Mouse (Mus musculus): ENCODE measurements around the gene Ehd3.
"Not testable (repeated sequence)": the region's sequence is repeated elsewhere in the genome, so short reads cannot be mapped to it uniquely, and the experiment has no call there.

The Ehd3 gene

DNA sequence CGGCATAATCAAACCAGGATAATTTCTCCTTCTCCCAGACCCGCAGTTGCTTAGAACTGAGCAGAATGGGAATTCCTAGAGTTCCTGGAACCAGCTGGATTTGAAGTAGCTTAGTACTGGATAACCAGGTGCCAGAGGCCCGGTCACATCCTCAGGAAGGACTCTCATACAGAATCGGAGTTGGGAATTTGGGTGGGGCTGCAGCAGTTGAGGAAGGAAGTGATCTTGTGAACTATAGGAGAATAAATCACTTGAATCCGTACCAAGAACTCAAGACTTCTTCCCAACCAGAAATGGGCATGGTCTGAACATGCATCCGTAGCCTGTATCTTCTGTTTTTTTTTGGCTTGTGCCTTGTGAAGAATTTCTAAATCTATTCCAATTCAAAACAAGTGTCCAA lies 22.2 kb downstream of the Ehd3 start:
- DNase-seq (ENCODE audit: low spot score), result no peak

DNA sequence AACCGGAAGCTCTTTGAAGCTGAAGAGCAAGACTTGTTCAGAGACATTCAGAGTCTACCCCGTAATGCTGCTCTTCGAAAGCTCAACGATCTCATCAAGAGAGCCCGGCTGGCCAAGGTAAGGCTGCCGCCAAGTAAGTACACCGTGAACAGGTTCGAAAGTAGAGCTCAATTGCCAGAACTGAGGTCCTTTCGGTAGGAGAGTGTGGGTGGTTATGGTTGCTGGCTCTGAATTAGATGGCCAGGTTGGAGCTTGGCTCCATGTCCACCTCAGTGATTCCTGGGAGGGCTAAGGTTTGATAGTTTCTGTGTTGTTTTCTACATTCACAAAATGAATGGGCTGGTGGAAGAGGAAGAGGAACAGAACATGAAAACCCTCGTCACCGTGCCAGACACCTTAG lies 23.5 kb downstream of the Ehd3 start:
- no peak for DNase-seq (ENCODE audit: low spot score)

DNA sequence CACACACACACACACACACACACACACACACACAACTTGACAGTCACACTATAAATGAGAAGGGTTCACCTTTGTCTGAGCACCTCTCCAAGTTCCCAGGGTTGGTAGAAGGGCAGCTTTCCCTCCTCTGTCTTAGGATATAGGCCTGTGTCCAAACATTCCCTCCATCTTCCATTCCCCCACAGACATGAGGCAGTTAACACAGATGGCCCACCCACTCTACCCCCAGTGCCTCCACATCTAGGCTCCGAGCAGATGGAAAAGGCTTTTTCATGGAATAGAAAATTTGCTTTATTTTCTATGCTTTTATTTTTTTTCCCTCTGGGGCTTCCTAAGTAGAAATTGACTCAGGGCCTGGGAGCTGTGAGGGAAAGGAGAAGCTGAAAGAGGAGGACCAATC lies 26.6 kb downstream of the Ehd3 start:
- no peak for DNase-seq (ENCODE audit: low spot score)

DNA sequence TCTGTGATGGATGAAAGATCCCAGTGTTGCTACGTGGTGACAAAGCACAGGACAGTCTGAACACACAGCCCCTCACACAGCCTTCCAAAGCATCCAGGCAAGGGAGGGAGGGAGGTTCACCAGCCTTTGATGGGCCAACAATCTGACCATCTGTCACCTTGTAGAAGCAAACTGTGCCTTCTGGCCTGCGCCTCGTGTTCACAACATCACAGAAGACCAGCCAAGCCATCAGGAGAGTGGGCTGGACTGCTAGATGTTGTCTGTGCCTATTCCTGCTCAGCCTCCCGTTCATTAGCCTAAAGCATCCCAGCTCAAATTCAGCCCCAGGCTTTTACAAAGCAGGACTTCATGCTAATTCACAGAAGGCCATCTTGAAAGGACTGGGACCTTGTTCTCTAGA lies 27.5 kb downstream of the Ehd3 start:
- DNase-seq (ENCODE audit: low spot score), result no peak

DNA sequence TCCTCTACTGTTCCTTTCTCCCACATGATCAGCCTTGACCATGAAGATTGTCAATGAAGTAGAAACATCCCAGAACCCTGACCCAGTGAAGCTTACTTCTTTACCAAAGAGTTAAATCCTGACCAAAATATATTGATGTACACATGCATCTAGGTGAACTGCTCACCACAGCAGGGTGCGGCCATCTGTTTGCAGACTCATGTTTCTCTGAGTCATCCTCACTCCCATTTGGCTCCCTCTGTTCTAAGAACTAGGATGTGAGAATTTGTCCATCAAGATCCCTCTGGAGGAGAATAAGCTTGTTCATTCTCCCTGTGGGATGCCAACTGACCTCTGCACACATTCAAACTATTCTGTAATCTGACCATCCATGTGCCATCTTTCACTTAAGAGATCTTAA lies 29.0 kb downstream of the Ehd3 start:
- no peak for DNase-seq (ENCODE audit: low spot score)

DNA sequence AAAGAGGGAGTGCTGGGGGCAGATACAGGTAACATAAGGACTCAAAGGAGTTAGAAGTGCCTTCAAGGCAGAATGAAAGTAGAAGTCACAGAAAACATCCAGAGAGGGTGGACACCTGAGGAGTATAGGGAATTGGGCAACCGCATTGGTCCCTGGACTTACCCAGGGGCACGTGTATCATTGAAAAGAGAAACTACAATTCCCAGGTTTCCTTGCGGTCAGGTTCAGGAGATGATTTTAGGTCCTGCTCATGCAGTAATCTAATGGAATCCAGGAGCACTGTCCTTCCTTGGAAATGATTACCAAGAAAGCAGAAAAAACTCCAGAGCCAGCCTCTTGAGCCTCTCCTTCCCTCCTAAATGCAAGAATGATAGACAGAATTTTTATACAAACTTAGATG lies 29.5 kb downstream of the Ehd3 start:
- DNase-seq (ENCODE audit: low spot score), result no peak

DNA sequence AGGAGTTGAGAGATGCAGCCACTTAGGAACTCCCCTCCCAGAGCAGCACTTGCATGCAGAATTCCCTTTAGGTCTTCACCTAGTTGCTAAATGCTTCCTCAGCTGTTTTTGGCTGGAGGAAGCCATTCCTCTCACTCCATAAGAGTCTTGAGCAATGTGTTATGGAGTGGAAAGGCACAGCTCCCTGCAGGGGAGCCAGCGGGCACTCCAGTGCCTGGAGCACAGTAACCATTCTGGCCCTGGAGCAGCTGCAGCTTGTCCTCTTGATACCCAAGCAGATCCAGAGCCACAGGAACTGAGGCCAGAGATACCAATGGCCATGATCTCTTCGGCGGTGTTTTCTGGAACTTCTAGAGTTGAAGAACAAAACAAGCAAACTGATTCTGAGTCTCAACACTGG lies 32.7 kb downstream of the Ehd3 start:
- no peak for DNase-seq (ENCODE audit: low spot score)

DNA sequence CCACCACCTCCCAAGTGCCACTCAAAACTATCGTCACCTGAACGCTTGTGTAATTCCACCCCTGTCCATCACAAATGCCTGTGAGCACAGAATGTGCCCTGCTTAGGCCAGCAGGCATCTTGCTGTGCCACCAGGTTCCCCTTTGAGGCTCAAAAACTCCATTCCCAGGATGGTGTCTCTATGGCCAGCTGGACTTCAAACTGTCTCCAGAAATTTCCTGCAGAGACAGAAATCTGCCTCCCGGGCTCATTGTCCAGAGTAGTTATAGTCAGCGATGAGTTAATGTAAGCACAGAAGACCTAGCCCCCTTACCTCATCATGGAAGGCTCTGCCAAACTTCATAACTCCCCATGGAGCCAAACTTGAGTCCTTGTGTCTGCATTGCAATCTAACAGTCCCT lies 33.3 kb downstream of the Ehd3 start:
- no peak for DNase-seq (ENCODE audit: low spot score)

DNA sequence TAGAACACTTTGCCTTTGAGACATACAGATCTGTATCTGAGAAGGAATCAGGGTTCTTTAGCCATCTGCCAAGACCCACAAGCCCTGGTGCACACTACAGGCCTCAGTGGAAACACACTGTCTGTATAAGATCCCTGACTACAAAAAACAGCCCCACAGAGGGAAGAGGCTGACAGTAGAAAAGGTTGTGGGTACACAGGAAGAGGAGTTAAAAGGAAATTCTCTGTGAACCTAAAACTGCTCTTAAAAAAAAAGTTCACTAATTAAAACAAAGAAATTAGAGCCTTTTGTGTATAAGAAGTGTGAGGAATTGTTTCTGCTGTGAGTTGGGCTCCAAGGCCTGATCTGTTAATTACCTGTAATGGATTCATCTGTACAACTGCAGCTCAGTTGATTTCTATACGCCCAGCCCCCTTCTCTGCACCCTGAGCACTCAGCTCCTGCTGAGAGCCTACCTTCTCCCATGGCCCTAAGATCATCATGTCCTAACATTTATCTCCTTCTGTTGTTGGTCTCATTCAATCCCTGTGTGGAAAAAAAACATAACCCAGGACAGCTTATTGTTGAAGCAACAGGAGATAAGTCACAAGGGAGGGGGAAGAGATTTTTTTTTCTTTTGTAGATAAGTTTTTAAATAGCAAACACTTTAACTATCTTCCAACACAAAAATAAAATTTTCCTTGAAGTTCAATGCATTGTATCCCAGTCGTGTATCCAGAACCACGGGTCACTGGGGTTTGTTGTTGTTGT lies 35.3 kb downstream of the Ehd3 start:
- DNase-seq (ENCODE audit: low spot score), result no peak

DNA sequence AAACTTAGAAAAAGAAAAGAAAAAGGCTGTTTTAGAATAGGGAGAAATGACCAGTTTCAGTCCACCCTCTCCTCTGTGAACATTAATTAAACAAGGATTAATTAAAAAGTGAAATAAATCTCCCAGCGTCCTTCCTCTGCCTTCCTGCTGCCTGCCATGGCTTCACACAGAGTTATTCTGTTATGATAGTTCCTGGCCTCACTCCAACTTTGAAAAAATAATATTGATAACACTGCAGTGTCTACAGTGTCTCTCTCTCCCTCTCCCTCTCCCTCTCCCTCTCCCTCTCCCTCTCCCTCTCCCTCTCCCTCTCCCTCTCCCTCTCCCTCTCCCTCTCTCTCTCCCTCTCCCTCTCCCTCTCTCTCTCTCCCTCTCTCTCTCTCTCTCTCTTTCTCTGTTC lies 35.9 kb downstream of the Ehd3 start:
- DNase-seq (ENCODE audit: low spot score), result not testable (repeated sequence)

DNA sequence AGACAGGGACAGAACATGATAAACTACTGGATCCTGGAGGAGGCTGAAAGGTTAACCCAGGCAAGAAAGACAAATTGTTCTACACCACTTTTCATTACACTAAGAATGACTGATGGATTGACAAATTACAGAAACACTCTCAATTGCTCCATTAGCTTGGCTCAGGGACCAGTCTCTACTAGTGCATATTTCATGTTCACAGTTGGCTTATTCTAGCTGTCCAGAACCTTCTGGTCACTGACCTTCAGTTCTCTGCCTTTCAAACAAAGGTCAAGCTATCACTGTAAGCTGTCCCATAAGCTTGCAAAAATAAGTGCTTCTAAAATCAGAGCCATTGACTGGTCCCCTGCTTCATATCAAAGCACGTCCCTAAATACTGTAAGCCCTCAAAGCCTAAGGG lies 39.0 kb downstream of the Ehd3 start:
- no peak for DNase-seq (ENCODE audit: low spot score)

DNA sequence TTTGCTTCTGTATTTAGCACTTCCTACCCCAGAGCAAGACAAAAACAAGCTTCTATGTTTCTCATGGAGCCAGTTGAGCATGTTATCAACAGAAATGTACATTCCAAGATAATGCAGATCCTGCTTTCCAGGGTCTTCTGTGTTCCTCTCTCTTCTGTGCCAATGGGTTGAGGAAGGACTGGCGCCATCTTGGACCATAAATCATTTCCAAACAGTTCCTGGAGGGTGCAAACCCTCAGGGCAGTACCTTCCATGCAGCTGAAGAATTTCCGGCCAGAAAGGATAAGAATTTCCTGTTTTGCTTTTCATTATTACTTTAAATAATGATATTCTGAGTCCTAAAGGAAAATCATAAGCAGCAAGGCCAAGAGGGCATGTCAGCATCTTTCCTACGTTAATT lies 41.7 kb downstream of the Ehd3 start:
- no peak for DNase-seq (ENCODE audit: low spot score)

DNA sequence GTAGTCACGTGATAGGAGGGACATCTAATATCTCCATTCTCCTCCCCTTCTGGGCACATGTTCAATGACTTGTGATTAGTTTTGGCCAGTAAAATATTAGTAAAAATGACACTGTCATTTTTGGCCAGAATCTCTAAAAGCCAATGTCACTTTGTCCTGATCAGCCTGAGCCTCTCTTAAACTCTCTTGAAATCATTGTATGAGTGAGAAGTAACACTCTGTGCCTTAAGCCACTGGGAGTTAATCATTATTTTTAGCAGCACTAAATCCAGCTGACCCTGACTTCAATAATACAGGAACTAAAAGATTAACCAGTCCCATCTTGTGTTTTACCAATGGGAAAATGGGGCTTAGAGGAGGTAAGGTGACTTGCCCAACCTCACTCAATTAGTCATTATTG lies 43.5 kb downstream of the Ehd3 start:
- no peak for DNase-seq (ENCODE audit: low spot score)

DNA sequence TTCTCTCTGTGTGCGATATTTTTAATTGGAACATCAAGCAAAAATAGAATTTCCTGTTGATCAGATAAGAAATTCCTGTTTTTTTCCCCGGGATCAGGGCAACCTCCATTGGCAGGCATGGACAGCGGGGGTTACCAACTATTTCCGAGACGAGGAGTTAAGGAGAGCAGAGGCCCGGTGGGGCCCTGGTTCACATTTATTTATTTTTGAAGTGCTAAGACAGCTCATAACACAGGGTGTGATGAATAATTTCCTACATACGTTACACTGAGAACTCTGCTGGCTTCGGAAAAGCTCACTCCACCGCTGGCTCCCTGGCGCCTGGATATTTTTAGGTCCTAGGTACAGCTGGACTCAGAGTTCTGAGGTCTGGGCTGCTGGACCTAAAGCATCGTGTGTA lies 49.1 kb downstream of the Ehd3 start:
- no peak for DNase-seq (ENCODE audit: low spot score)

DNA sequence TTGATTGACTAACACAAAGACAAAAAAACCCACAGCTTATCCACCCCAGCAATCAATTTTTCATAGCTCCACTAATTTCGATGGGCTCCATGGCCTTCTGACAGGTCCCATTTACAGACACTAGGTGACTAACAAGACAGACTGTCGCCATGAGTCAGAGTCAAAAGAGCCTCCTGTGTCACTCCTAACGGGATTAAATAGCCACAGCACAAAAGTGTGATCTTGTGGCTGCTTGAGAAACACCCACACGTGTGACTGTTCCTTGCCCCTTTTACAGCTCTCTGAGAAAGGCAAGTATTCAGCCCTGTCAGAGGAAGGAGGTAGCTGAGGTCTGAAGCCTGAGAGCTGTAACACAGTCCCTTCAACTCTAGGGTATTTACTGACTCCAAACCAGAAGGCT lies 49.8 kb downstream of the Ehd3 start:
- DNase-seq (ENCODE audit: low spot score), result no peak

DNA sequence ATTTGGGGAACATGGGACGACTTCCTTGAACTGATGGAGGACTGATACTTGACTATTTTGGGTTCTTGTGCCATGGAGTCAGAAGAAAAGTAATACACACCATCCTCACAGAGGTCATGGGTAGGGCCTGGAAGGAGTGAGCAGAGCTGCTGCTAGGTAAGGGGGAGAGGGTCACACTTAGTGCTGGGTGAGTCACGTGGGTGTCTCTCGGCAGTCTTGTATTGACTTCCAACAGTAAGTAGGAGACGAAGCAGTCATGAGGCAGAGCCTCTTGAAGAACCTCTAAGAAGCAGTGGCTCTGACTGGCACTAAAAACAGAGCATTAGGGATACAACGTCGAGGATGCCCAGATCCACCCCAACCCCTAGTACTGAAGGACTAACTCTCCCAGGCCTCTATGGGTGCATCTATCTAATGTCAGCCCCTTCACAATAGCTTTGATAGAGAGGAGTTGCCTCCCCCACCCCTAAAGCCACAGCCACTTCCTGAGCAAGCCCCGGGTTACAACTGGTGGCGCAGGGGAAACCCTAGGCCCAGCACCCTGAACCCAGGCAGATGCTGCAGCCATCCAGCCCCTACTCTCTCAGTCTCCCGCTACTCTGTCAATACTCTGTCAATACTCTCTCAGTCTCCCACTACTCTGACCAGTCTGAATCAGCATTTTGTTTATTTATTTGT lies 65.2 kb downstream of the Ehd3 start:
- DNase-seq (ENCODE audit: low spot score), result no peak

DNA sequence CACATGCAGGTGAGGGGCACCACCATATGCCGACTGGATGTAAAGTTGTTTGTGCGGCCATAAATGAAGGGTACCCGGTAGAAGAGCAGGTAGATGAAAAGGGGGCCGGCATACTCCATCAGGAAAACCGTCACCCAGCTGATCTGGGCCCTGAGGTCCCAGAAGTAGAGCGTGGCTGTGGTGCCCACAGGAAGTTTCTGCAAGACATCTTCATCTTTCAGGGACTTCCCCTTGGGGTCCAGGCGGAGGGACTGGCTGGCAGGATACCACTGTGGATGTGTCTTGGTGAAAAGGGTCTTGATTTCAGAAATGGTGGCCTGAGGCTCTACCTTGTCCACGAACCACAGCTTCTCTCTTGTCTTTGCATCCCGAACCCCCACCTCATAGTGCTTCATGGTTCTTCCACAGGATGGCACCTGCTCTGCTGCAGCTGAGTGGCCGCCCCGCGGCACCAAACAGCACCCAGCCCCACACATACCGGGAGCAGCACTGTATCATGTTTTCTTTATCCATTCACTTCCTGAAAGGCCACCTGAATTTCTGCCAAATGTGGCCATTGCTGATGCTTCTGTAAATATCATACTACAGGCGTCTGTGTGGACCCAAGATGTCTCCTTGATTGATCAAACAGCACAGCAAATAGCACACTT lies 67.1 kb downstream of the Ehd3 start:
- no peak for DNase-seq (ENCODE audit: low spot score)

DNA sequence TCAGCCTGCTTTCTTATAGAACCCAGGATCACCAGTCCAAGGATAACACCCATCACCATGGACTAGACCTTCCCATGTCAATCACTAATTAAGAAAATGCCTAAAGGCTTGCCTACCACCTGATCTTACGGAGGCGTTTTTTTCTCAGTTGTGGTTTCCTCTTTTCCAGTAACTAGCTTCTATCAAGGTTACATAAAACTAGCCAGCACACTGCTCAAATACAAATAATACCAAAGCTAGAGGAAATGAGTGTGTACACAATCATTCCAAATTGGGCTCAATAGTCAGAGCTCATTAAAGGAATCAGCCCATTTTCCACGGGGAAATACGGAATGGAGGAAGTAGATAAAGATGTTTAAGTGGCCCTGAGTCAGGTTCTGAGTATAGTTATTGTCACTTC lies 71.3 kb downstream of the Ehd3 start:
- no peak for DNase-seq (ENCODE audit: low spot score)

DNA sequence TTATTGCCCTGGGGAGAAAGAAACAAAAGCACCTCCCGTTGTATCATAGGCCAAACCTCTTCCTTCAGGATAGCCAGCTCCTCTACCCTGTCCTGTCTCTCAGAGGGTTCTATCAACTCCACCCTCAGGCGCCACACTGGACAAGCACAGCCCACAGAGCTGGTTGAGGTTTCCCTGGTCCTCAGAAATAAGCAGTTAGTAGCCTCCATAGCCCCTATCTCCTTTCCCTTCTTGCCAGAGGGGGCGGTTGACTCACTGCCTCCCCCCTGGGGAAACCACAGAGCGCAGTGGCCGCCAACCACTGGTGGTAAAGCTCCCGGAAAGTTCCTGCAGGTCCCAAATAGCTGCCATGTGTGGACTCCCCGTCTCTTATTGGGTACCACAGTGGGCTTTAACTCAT lies 71.7 kb downstream of the Ehd3 start:
- DNase-seq (ENCODE audit: low spot score), result no peak

DNA sequence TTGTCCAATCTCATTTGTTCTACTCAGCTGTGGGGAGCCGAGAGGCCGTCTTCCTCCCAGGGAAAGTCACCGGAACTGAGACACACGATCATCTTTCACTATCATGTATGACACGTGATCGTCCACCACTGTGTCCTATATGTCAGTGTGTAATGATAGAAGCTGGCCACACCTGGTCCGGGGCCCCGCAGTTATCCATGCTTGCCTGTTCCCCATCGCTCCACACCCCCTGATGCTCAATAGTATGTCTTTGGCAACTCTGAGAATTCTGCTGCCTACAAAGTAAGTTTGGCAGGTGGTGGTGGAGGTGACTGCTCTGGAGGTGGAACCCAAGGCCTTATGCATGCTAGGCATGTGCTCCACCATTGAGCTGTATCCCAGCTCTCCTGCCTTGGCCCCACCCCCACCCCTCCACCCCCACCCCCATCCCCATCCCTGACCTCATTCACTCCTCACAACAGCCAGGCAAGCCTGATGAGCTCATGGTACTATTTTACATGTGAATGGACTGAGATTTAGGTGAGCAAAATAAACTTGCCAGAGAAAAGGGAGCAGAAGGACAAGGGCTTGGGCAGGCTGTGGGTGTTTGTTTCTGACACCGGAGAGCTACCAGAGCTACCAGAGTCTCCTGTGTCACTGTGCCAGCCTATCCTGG lies 75.5 kb downstream of the Ehd3 start:
- no peak for DNase-seq (ENCODE audit: low spot score)

DNA sequence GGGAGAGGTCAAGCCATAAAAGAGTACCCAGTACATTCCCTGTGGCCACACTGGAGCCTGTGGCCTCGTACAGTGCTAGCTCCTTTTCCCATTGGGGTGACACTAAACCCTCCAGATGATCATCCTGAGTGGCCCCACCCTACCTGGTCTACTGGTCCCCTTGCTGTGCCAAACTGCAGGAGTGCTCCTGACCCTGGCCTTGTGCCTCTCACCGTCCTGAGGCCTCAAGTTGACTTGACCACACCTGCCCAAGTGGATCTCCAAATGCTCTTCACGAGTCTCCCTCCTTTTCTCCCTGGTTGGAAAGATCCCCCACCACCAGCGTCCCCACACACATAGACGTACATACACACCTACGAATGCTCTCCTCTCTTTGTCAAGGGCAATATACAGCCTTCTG lies 76.4 kb downstream of the Ehd3 start:
- DNase-seq (ENCODE audit: low spot score), result no peak

DNA sequence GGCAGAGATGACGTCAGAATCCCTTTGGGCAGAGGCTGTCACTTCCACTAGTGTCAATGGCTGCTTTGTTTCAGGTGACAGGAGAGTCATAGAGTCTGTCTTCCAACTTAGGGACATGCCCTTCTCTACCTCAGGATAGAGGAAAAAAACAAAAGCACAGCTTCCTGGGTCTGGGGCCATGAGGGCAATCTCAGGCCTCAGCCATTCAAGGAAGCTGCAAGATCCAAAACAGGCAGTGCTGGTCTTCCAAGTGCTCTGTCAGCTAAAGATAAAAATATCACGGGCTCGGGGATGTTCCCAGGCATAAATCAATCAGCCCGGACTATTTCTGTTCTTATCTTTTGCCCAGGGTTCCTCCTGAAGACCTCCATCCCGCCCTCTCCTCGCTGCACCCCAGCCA lies 77.4 kb downstream of the Ehd3 start:
- DNase-seq (ENCODE audit: low spot score), result no peak
